Mouse (Mus musculus) heart, postnatal 0 days (tissue): ENCODE measurements at regions not wholly inside any gene's neighbourhood (a gene's known extent, or its start where the extent isn't known, plus 50 kb on each side); places are given as distances from the start of the nearest gene placed in this dataset.

ENCODE experiments used
- CTCF ChIP-seq: IDR thresholded peaks from 2 replicates; pipeline ENCODE4 v1.5.1; 2016; ENCODE audit warnings: antibody characterized with exemption, control low read depth, low read depth
- EP300 ChIP-seq: IDR thresholded peaks from 2 replicates; pipeline ENCODE4 v1.6.1; 2016; ENCODE audit warnings: antibody characterized with exemption, low read depth

DNA sequence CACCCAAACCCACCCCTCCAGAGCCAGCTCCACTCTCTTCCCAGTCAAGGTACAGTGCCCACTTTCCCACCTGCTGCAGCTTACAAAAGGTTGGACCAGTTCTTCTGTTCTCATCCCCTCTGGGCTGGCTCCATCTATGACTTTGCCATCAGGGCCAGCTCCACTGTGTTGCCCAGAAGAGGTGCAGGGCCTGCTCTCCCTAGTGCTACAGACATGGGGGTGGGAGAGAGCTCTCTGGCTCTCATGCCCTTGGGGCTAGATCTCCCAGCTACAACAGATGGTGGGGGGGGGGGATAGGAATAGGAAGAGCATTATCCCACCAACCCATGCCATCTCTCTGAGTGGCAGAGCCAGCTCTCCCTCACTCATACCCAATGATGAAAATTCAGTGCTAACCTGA lies 219.6 kb upstream of the G2e3 start:
- no peak for TF ChIP-seq CTCF
- no peak for TF ChIP-seq EP300
